Mouse (Mus musculus): ENCODE measurements around the gene Disp2.
A peak's percentile ranks its signal among the peaks of the same experiment; 100 is the strongest.

Disp2 gene

GRCm38 (mm10) chr2:118790551-118791525 lies 11.3 kb downstream of the Disp2 start:
- DNase-seq: peak; percentile 73

- DNase-seq: no peak
Measured at GRCm38 (mm10) chr2:118791591-118792258, 12.2 kb downstream of the Disp2 start.

- no peak for DNase-seq
Measured at GRCm38 (mm10) chr2:118792259-118792613, 12.7 kb downstream of the Disp2 start.

- no peak for DNase-seq
Measured at GRCm38 (mm10) chr2:118793636-118794035, 14.1 kb downstream of the Disp2 start.

GRCm38 (mm10) chr2:118802542-118803118 lies 23.1 kb downstream of the Disp2 start:
- DNase-seq: no peak

- DNase-seq: no peak
Measured at GRCm38 (mm10) chr2:118804474-118804873, 25.0 kb downstream of the Disp2 start.

GRCm38 (mm10) chr2:118805137-118805536 lies 25.6 kb downstream of the Disp2 start:
- no peak for DNase-seq

GRCm38 (mm10) chr2:118805756-118806155 lies 26.2 kb downstream of the Disp2 start:
- no peak for DNase-seq

- DNase-seq: no peak
Measured at GRCm38 (mm10) chr2:118806860-118807259, 27.3 kb downstream of the Disp2 start.

- DNase-seq: no peak
Measured at GRCm38 (mm10) chr2:118810861-118811260, 31.3 kb downstream of the Disp2 start.

- DNase-seq: no peak
Measured at GRCm38 (mm10) chr2:118812724-118813123, 33.2 kb downstream of the Disp2 start.

GRCm38 (mm10) chr2:118813981-118814836 lies 34.7 kb downstream of the Disp2 start, which contains the start of gene Knstrn:
Gene Knstrn (plus strand): TSS chr2:118814003.
- peak; percentile 97 for DNase-seq

GRCm38 (mm10) chr2:118822800-118823199 lies 43.3 kb downstream of the Disp2 start:
- no peak for DNase-seq

GRCm38 (mm10) chr2:118824396-118824795 lies 44.9 kb downstream of the Disp2 start:
- no peak for DNase-seq

- DNase-seq: no peak
Measured at GRCm38 (mm10) chr2:118829096-118829495, 49.6 kb downstream of the Disp2 start.

GRCm38 (mm10) chr2:118834061-118834460 lies 54.5 kb downstream of the Disp2 start:
- no peak for DNase-seq

GRCm38 (mm10) chr2:118835115-118835514 lies 55.6 kb downstream of the Disp2 start:
- DNase-seq: no peak

- DNase-seq: no peak
Measured at GRCm38 (mm10) chr2:118838330-118838729, 58.8 kb downstream of the Disp2 start.

- DNase-seq: no peak
Measured at GRCm38 (mm10) chr2:118841186-118841585, 61.7 kb downstream of the Disp2 start.

- no peak for DNase-seq
Measured at GRCm38 (mm10) chr2:118841774-118842173, 62.3 kb downstream of the Disp2 start.

- DNase-seq: no peak
Measured at GRCm38 (mm10) chr2:118844427-118844826, 64.9 kb downstream of the Disp2 start.

GRCm38 (mm10) chr2:118846246-118846645 lies 66.7 kb downstream of the Disp2 start:
- DNase-seq: no peak

- DNase-seq: peak; percentile 51
Measured at GRCm38 (mm10) chr2:118851756-118852155, 72.2 kb downstream of the Disp2 start.

All from embryo, embryonic 11 days (tissue).